Mouse (Mus musculus): Measurements from ENCODE around the gene Scamp4.

GRCm38 (mm10) chr10:80585581-80585980 is 17.1 kb upstream of the Scamp4 start:
- TF ChIP-seq CTCF (IDR thresholded peaks at IDR 0.05; ENCODE audit: insufficient read depth, low read depth, low read length) (no peak), POLR2A (IDR thresholded peaks at IDR 0.05; ENCODE audit: insufficient read depth, low read depth, low read length) (no peak)

All from olfactory bulb, adult 2 months (tissue).